Mouse (Mus musculus): ENCODE measurements at regions not wholly inside any gene's neighbourhood (a gene's known extent, or its start where the extent isn't known, plus 50 kb on each side); places are given as distances from the start of the nearest gene placed in this dataset.

DNA sequence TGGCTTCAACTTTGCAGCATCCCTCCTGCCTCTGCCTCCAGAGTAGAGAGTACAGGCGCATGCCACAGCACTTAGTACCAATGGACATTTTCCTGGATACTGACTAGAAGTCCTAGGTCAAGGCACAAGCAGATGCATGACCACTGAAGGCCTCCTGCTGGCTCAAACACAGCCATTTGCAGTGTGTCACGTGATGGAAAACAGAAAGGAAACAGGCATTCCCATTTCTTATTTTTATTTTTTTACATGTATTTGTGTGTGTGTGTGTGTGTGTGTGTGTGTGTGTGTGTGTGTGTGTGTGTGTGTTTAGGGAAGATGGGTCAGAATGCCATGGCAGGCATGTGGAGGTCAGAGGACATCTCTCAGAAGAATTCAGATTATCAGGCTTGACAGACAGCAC, 65.6 kb downstream of the Thap12 start:
- DNase-seq: no peak

DNA sequence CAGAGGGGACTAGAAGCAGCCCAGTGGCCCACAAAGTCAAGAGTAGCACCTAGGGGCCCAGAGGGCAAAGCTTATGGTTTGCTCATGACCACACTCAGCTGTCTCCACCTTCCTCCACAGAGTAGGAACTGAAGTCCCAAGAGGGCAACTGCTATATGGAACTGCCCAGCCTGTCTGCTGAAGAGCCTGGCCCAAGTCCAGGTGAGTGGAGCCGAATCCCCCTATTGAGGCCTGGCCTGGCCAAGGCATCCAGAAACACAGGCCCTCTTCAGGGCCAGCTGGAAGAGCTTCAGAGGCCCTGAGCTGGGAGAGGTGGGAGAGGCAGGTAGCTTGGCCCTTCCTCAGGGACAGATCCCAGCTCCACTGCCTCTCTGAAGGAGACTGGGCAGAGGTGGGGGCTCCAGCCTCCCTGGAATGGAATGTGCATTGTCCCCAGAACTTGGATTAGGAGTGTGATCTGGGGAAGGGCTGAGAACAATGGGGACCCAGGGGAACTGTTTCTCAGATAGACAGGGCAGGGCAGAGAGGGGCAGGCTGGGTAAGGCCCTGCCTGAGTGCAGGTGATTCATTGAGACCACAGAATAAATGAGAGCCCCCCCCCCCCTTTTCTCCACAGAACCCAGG, 65.7 kb upstream of the Wnt11 start:
- no peak for DNase-seq

DNA sequence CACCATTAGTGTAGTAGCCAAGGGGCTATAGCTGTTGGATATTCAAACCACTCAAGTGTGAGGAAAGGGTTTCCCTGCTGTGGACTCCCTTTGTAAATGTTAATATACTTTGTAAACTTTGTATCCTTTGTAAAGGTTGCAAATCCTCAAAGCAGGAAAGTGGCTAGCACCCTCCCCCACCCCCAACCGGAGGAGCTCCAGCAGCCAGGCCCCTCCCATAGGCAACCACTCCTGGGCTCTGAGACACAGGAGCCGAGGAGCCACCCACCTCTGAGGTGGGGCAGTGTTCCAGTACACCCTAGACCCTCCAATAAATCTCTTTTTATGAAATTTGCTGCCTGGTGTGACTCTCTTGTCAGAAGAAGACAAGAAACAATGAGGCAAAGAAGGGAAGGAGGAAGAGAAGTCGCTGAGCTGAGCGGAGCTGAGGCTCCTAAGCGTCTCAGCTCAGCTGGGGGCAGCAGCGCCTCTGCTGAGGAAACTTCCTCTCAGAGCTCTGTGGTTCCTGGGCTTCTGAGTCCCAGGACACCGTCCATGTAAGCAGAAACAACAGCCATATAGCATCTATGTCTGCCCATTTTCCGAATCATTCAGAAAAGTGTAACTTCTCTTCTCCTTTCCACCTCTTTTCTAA, 64.5 kb upstream of the Wnt11 start:
- peak; percentile 29 for DNase-seq

DNA sequence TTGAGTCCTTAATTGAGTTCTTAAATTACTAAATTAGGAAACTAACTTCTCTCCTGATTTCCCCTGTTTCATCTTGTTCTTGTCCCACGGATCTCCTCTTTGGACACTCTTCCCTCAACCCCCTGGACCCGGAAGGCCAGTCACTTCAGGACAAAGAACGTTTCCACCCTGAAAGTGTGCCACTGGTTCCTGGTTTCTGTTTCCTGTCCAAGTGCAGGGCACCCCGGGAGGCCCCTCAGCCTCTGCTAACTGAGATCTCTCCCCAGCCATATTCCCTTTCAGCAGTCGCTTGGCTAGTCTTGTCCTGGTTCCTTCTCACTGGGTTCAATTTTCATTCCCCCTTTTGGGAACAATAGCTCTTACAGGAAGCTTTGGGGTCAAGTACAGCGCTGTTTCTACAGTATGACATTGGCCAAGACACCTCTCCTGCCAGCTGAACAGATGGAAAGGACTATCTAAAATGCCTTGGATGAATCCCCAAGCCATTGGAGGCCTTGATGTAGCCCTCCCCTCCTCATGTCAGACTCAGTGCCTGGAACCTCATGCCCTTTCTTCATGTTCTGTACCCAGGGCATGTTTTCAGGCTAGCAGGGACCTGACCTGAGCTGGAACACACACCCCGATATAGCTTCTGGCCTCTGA, 63.7 kb upstream of the Wnt11 start:
- DNase-seq: no peak

DNA sequence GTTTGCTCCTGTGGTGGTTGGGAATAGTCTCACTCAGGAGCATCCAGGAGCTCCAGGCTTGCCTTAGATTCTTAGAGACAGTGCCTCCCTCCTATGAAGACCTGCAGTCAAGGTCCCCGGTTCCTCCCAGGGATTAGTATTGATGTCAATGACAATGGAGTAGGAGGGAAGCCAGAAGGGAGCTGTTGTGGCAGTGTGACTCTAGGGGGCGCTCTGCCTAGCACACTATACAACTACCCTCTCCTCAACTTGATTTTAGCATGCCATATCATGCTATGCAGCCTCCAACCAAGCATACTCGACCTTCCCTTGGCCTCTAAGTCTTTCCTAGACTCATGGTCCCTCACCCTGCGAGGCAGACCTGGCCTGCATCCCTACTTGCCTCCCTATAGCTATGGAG, 60.3 kb upstream of the Wnt11 start:
- no peak for DNase-seq

DNA sequence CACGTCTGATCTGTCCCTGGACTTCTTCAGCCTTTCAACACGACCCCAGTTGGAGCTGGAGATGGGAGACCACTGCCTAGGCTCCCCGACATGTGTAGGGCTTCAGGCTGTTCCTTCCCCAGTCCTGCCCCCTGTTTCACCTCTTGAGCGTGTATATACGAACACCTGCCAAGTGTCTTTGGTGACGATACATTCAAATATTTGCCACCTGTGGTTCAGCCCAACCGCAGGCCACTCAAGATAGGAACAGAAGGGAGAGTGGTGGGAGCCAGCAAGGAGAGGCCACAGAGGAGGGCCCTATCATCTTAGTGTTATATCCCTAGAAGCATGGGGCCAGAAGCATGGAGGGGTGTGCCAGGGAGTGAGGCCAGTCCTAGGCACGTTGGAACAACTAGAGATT, 59.9 kb upstream of the Wnt11 start:
- no peak for DNase-seq

DNA sequence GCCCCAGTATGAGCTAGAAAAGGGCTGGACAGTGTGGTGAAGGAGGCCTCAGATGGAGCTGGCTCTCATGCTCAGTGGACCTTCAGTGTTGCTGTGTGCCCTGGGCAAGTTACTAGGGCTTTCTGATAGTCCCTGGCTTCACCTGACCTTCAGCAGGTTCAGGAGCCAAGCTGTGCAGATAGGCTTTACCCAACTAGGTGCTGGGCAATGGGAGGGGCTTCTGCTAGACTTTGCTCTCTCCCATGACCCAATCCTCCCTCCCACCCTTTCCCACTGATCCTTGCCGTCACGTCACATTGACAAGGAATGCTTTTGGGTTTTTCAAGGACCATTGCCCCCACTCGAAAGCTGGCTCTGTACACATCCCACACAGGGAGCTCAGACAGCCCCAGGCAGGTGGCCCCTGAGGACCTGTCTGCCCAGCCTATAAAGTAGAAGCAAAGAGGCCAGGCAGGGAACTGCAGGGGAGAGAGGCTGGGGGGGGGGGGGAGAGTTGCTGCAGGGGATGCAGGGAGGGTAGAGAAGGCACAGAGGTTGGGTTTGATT, 57.5 kb upstream of the Wnt11 start:
- DNase-seq: no peak

DNA sequence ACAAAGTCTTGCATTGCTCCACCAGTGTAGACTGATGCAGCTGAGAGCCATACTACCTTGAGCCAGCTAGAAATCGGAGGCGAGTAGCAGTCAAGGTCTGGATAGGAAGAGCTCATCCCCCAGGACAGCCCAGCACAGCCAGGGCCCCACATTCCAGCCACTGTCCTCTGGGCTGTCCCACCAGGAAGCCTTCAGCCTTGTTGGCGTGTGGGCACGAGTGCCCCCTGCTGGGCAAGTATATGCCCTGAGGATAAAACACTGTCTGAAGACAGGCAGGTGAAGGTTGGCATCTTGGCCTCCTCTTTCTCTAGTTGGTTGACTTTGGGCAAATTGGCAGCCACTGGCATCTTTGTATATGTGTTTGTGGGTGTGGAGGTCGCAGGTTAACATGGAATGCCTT, 56.0 kb upstream of the Wnt11 start:
- peak; percentile 73 for DNase-seq

DNA sequence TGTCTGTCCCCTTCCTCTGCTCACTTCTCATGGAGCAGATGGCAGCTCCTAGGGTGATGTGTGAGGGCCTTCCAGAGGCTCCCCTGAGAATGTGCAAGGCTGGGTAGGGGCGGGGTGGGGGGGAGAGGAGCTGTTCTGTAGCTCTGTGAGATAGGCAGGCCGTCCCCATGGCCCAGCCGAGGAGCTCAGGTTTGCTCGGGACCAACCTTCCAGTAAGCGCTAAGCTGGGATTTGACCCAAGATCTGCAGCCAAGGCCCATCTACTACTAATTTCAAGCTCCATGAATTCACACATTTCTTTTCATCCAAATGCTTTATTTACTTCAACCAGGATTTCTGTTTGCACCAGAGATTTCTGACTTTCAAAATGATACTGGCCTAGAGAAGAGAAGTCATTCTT, 51.4 kb upstream of the Wnt11 start:
- DNase-seq: no peak

DNA sequence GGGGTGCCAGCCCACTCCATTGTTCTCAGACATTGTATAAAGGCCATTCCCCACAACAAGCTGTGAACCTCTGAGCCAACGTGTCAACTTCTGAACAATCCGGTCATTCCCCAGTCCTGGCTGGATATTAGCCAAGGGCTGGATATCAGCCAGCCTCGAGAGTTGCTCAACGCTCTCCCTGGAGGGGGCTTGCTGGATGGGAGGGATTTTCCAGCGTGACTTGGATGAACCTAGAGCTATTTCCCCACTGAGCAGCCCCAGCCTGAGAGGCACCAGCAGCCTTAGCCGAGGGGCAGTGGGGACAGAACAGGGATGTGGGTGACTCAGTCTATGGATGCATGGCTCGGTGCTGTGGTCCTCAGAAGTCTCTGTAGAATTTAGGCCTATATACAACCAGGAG, 51.0 kb upstream of the Wnt11 start:
- peak; percentile 56 for DNase-seq

DNA sequence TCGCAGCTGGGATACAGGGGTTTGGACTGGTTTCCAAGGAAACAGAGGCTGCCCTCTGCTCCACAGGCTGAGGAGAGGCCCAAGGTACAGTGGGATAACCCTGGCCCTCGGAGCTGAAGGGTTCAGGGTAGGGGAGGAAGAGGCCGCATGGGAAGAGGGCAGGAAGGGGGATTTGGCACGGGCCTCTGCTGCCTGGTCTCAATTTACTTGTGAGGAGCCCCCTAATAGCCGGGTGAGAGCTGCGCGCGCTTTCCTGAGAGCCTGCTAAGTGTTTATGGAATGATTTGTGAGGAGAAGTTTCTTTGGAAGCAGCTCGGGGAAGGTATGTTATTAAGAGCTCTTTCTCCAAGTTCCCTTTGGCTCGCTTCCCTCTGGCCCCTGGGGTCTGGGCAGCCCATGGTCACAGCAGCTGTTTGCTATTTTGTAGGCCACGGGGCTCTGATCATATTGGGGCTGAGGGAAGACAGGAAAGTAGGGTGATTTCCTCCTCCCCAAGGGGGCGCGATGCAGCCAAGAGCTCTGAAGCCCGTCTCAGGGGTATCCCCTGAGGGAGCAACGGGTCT, 50.5 kb upstream of the Wnt11 start:
- peak; percentile 20 for DNase-seq
